Mouse (Mus musculus) bone marrow macrophage, adult 2 months (primary cell): Measurements from ENCODE around the gene Ccm2.

ENCODE experiments used
- CTCF ChIP-seq: IDR thresholded peaks from 2 replicates; pipeline ENCODE4 v1.5.1; 2012; ENCODE audit warnings: low read depth, mild to moderate bottlenecking, low read length, moderate library complexity
- POLR2A ChIP-seq: IDR thresholded peaks from 2 replicates; pipeline ENCODE4 v1.6.1; 2012; ENCODE audit warnings: mild to moderate bottlenecking, low read depth, low read length, borderline replicate concordance

- TF ChIP-seq CTCF (no peak), POLR2A (no peak)
Observed at GRCm38 (mm10) chr11:6579361-6579760, 32.7 kb downstream of the Ccm2 start.
